Mouse (Mus musculus): ENCODE measurements around the gene Morf4l1.

DNA sequence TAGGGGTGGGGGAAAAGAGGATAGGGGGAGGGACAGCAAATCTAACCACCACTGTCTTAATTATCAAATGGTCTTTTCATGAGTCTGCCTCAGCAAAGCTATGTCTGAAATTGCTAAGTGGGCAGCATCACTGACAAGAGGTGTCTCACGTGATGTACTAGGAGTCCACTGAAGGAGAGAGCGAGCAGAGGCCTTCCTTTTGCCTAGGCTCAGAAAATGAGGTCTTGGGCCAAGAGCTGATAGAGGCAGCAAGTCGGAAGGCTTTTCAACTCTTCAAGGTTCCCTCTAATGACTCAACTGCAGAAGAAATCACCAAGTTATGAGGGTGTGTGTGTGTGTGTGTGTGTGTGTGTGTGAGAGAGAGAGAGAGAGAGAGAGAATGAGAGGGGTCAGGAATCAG, 30.4 kb downstream of the Morf4l1 start:
- TF ChIP-seq CTCF (IDR thresholded peaks at IDR 0.05; ENCODE audit: low read depth), result no peak
- no peak for TF ChIP-seq EP300 (IDR thresholded peaks at IDR 0.05; ENCODE audit: low read depth)
